Mouse (Mus musculus) megakaryocyte, embryonic 14.5 days (primary cell): ENCODE results near the gene Ubald2.

ENCODE experiments used
- FLI1 ChIP-seq: IDR thresholded peaks from 2 replicates; pipeline ENCODE4 v1.6.1; 2012; ENCODE audit warnings: low read length, inconsistent platforms, mixed read lengths
- GATA1 ChIP-seq: IDR thresholded peaks from 3 replicates; pipeline ENCODE4 v1.6.1; 2012; ENCODE audit warnings: mixed read lengths, low read length, inconsistent platforms, borderline replicate concordance

DNA sequence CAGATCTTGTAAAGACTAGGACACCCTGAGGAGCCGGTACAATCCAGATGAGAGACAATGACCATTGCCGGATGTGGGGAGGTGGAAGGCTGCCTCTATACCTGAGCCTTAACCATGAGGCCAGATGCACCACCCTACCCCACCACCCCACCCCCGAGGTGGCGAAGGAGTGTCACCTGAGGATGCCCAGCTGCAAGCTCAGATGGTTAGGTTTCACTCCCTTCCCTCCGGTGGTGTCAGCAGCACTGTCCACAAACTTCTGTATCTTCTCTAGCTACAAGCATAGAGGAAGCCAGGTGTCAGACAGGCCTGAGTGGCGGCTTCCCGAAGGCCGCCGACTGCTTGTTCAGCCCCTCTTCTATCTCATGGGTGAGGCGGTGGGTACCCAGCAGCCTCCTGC lies 20.0 kb downstream of the Ubald2 start:
- TF ChIP-seq GATA1 (no peak), FLI1 (no peak)
